Mouse (Mus musculus): Measurements from ENCODE around the gene Nrip3.

Gene Nrip3

DNA sequence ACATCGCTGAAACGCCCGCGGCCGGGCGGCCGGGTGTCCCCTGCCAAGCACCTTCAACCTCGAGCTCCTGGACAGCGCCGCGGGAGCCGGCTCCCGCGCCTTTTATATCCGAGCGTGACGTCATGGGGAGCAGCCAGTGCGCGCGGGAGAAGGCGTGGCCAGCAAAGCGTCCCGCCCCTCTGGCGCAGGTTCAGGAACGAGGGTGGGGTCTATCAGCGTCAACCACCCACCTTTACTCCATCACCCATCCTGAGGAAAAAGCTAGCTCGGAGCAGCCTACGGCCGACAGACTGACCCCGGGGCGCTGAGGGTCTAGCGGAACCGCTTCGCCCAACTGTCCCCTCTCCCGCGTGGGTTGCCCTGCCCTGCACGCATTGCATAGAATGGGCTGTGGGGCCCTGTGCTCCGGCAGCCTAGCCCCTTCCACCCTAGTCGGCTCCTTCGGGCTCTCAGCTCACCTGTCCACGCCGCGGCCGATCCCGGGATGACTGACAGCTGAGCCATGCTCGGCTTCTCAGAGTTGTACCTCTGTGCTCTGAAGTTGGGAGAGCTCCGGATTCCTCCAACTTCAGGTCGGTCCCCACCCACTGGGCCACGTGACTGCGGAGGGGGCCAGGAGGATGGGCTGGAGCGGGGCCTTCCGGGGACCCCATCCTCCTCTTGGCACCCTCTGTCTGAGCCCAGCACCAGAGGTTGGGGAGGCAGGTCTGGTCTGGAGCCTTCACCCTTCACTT is at the start of gene Nrip3:
Gene Nrip3, minus strand, starts transcription at position 556 of the 734 bp plus-strand sequence.
- in situ Hi-C loops (cut with MboI, MseI): no loop called here

DNA sequence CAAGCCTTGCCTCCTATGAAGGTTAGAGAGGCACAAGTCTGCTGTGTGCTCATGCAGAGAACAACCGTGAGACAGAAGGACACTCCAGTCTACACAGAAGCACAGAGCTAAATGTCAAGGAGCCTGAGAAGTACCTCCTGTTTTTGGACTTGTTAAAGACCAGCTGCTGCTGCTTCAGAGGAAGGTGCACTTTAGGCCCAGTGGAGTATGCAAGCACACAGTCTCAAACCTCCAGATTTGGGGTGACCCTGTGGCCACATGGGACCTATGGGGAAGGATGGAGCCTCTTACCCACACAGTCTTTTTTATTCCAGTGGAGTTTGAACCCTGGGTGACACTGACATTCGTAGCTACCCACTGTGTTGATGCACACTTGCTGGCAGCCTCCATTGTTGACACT is 49.6 kb upstream of the Nrip3 start:
- in situ Hi-C loops (cut with MboI, MseI): no loop called here

DNA sequence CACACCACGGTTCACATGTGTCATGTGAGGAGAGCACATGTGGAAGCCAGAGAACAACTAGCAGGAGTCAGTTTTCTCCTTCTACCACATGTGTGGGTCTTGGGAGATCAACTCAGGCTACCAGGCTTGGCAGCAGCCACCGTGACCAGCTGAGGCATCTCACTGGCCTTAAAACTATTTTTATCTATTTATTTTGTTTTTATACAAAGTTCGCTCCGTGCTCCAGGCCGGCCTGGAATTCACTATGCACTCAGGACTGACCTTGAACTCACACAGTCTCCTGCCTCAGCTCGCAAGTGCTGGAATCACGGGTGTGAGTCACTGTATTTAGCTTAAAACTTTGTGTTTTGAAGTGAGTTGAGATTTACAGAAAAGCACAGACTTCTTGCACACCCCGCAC is 45.1 kb upstream of the Nrip3 start:
- in situ Hi-C loops (cut with MboI, MseI): no loop called here

DNA sequence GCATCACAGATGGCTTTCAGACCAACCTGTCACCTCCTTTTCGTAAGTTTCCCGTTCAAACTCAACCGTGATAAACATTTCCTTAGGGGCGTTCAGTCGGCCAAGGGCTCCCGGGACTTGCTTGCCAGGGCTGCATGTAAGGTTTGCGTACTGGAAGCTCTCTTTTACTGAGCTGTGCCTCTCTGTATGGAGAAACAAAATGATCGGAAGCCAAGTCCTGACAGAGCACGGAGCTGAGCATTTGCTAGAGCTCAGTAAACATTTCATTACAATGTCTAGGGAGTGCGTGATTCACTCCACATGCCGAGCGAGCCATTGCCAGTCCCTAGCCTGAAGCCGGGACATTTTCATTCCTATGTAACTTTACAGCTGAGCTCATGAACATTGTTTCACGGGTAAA is 43.5 kb upstream of the Nrip3 start:
- in situ Hi-C loops (cut with MboI, MseI): no loop called here

DNA sequence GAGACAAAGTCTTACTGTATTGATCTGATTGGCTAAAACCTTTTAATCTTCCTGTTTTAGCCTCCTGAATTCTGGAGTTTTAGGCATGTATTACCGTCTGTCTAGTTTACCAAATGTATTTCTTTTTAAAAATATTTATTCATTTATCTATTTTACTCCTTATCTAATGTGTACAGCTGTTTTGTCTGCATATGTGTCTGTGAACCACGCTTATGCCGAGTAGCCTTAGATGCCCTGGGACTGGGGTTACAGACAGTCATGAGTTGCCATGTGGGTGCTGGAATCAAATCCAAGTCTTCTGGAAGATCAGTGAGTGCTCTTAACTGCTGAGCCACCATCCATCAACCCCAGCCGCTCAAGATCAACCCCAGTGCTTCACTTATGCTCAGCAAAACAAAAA is 36.8 kb upstream of the Nrip3 start:
- in situ Hi-C loops (cut with MboI, MseI): no loop called here

DNA sequence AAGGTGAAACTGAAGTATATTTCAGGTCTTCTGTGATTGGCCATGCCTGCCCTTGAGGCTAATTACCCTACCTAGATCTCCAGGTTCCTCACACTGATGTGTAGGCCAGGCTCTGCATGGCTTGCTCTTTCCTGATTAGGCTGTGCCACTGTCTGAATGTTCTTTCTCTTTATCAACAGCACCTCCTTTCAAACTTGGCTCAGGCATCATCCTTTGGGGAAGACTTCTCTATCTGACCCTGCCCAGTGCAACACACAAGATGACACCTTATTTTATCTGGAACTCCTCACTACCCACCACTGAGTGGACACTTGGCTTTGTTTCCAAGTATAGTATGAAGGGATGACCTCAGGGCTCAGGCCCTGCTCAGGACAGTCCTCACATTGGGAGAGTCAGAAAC is 36.1 kb upstream of the Nrip3 start:
- in situ Hi-C loops (cut with MboI, MseI): no loop called here

DNA sequence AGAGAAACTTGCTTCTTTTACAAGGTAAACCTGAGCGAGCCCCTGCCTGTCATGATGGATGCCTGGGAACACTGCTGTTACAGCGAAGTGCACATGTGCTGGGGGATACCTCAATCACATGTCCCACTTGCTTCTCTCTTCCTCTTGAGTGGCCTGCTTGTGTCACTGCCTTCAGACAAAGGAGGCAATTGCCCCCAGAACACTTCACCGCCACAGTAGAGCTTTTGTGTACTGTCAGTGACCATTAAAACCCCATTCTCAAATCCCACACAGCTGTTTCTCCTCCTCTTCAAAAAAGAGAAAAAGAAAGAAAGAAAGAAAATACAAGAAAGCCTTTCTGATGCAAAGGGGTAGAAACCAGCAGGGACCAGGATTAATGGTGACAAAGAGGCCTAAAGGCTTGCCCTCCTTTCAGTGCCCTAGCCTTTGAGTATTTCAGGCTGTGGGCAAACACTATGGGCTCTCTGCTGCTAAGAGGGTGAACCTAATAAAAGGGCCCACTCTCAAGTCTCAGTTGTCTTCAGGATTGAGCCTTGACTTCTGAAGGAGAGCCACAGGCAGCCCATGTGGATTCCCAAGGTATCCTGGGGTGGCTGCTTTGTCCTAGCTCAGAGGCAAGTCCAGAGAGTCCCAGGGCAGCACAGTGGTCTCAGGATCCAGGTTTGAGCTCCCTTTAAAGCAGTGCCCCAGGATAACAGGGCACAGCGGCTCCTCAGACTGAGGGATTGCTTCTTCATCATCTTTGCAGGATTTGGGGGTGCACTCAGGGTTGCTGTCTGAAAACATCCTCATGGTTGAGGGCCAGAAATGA is 31.7 kb upstream of the Nrip3 start:
- in situ Hi-C loops (cut with MboI, MseI): no loop called here

DNA sequence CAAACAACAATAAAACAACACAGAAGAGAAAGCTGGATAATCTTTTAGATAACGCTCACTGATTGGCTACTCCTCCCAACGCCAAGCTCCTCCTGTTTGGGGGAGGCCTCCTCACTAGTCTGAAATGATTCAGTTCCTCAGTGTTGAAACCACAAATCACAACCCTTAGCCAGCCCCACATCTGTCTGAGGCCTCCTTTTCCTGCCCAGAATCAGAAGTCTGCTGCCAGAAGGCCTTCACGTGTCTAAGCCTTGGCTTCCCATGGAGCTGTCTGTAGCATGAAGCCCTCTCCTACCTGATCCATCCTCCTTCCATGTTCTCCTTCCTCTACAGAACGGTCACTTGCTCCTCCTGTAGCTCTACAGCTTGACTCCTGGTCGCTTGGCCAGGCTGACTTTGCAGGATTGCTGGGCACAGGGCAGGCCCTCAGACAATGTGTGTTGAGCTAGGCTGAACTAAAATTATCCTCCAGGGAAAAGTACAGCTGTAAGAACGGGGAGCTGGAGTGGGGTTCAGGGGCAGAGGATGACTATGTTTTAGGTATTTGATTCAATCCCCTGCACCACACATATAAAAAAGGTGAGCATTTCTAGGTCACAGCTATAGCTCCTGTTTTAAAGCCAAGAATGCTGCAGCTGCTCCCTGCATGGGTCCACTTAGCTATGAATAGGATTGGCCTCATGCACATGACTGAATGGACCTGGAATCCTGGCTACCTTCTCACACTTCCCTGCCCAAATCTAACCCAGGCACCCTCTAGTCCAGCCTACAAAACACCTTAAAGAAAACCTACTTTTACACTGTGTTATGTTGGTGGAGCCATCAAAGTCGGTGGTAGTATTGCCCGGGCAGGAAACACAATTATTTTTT is 26.0 kb upstream of the Nrip3 start:
- in situ Hi-C loops (cut with MboI, MseI): no loop called here

DNA sequence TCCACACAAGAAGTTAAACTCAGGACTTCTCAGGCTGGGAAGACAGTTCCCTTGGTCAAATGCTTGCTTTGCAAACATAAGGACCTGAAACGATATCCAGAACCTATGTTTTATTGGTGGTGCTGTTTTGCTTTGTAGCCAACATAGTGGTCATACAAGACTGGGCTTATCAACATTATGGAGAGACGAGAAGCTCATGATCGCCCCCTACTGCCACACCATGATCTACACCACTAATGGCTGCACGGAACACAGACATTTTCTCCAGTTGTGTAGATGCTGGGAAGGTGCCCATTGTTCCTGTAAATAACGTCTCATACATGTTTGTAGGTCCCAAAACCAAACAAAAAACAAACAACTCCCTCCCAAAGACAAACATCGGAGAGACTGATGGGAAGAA is 23.0 kb upstream of the Nrip3 start:
- in situ Hi-C loops (cut with MboI, MseI): no loop called here

DNA sequence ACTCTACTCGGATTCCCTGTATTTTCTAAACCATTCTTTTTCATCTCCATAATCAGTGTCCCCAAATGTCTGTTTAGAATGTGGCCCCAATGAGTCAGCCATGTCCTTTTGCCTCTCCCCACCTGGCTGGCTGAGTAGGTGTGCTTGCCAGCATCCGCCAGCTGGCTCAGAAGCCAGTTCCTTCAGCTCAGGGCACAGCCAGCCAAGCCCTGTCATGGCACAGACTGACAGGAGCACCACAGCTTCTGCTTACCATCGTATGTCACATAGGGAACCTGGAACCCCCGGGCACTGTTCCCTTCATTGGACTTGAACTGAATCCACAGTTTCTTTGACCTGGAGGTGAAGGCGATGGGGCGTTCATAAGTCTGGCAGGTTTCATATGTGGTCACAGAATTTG is 22.5 kb upstream of the Nrip3 start:
- in situ Hi-C loops (cut with MboI, MseI): no loop called here

DNA sequence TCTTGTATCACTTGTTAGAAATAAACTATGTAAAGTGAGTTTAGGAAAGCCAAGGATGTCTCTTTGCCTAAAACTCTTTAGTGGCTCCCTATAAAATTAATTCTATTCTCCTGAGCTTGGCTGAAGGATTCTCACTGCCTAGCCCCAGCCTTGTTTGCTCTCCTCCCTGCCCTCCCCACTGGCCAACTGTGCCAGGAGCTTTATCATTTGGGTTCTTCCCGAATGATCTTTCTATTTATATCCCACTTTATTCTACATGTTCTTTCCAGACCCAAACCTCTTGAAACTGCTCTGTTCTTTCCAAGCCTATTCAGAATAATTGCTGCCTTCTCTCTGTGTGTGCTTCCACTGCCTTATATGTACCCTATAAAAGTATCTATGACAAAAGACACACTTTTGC is 21.7 kb upstream of the Nrip3 start:
- in situ Hi-C loops (cut with MboI, MseI): no loop called here

DNA sequence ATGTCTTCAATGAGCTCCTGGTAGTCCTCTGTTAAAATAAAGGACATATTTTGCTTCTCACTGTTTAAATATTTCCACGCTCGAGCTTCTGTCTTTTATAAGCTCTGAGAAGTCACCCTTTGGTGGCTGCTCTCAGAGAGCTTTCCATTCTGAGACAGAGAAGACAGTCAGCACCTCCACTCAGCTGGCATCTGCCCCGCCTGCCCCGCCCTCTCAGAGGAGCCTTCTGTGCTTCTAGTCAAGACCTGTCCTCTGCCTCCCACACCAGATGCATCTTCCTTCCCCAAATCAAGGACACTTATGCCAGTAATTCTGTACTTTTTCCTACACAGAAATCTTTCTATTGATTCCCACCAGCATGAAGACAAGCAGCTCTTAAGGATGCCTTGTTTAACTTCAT is 18.8 kb upstream of the Nrip3 start:
- in situ Hi-C loops (cut with MboI, MseI): no loop called here

DNA sequence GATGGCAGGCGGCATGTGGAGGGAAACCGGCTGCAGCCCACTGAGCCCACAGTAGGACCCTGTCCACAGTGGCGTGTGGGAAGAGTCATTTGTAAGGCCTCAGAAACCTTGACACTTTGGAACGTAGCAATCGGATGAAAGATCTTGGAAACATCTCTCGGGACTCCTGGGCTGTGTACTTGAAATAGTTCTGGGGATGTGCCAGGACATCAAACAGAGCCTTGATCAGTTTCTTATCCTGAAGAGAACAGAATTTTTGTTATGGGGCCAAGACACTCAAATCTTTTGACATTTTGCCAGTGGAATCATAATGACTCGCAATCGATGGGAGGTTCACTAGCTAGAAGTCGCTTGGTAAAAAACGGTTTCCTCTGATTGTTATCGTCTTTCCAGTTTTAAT is 17.3 kb upstream of the Nrip3 start:
- in situ Hi-C loops (cut with MboI, MseI): no loop called here

DNA sequence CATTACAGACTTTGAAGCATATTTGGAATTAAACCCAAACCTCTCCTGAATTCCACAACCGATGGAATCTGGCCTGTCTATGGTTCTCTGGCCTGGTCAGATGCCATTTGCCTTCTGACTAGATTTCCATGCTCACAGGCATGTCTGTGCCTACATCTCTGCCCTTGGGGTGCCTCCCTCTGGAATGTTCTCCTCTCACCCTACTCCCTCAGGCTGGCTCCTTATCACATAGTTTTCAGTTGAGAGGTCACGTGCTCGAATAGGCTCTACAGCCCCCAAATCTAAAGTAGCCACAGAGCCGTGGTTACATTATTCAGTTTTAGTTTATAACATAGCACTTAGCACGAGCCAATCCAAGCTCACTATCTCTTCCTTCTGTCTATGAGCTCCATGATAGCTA is 13.7 kb upstream of the Nrip3 start:
- in situ Hi-C loops (cut with MboI, MseI): no loop called here

DNA sequence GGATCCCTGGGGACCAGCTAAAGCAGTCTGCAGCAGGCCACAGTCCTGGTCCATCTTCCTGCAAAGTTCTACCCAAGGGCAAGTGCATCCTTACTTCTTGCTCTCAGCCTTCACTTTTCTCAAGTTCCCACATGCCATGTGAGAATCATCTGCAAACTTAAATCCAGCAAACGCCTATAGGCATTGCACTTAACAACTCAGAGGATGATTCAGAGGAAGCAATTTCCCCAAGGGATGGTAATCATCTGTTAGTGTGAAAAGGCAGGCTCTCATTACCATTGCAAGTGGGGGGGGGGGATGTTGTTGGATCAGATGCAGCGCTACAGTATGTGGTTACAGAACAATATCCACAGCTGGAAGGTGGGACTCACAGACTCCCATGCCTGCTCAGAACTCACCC is 12.7 kb upstream of the Nrip3 start:
- in situ Hi-C loops (cut with MboI, MseI): no loop called here

DNA sequence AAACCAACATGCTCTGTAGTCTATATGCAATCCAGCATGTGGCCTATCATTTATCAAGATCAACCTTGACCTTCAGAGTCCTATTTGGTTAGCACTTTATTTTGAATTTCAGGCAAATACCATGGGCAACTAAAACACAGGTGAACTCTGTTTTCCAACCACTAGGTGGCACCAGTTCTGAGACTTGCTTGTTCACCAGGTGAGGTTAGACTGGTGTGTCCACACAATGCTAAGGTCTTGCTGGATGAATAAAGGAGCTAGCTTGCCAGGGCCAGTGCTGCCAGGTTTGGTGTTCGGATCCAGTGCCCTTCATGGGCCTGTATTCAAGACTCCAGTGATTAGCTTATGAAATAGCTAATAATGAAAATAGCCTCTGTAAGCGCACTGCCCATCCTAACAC is 10.9 kb upstream of the Nrip3 start:
- in situ Hi-C loops (cut with MboI, MseI): no loop called here

DNA sequence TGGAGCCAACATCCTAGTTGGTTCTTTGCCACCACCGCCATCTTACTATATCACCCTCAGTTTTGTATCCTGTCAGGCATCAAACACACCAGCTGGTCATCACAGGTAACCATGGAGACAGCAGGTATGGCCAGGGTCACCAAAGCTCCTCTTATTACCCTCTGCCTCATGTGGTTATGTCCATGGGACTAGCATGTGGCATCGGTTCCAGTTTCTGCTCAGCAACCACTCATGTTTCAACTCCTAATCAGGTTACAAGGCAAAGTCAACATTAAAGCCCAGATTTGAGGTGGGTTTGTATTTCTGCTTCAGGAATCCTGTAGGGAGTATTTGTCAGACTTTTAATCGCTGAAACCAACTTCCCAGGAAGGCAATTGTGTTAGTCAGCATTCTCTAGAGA is 9.0 kb upstream of the Nrip3 start:
- in situ Hi-C loops (cut with MboI, MseI): no loop called here

DNA sequence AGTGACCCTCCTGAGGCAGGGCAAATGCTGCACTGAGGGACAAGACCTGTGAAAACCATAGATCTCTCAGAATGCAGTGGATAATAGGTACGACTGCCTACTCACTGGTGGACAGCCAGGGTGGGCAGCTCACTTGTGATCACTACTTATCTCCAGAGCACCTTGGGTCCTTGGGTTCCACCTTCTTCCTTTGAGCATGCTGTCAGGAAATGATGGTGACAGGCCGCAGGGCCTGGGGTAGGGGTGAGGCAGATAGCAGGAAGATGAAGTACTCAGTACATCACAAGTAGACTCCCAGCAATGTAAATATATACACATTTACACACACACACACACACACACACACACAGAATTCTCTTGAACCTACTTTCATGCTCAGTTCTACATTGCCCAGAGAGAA is 6.0 kb upstream of the Nrip3 start:
- in situ Hi-C loops (cut with MboI, MseI): no loop called here

DNA sequence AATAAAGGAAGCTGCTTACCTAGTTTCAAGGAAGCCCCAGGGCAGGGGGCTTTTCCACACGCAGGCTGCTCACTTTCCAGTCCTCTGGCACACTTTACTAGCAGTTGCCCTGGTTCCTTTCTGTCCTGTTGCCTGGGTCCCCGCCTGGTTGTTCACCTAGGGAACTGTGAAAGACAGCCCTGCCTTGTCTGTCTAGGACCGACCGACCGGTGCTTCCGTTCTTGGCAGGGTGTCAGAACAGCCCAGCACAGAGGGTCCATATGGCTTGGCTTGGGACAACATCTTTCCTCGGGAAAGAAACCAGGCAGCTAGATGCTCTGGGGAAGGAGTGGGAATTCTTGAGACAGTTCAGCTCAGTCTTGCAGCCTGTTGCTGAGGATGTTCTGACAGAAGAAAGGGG is 1.5 kb upstream of the Nrip3 start:
- in situ Hi-C loops (cut with MboI, MseI): no loop called here

DNA sequence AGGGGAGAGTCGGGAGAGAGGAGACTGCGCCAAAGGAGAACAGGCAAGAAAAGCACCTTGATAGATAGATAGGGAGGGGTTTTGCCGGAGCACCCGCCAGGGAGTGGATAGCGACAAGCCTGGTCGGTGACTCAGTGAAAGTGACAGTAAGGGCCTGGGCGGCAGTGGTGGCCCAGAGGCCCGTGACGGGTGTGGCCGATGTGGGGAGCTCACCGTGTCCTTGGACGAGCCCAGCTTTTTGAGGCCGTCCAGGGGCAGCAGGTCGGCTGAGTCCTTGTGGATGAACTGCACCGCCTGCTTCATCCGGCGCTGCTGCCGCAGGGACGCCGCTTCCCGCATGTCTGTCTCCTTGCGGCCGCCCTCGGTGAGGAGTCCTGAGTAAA is 747 bp downstream of the Nrip3 start:
- in situ Hi-C loops (cut with MboI, MseI): no loop called here

DNA sequence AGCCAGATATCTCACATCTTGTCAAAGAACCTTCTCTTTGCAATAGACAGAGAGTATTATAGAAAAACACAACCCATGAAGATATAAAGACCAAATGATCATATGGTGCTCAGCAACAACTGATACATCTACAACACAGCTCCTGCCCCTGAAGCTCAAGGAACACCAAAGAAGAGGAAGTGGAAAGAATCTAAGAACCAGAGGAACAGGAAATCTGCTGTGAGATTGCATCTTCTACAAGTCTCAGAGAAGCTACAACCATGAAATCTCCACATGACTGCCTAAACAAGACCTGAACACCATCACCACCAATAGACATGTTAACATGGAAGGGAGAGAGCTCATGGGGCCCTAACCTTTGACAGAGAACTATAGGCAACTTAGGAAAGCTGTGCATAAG is 9.6 kb downstream of the Nrip3 start:
- in situ Hi-C loops (cut with MboI, MseI): no loop called here

DNA sequence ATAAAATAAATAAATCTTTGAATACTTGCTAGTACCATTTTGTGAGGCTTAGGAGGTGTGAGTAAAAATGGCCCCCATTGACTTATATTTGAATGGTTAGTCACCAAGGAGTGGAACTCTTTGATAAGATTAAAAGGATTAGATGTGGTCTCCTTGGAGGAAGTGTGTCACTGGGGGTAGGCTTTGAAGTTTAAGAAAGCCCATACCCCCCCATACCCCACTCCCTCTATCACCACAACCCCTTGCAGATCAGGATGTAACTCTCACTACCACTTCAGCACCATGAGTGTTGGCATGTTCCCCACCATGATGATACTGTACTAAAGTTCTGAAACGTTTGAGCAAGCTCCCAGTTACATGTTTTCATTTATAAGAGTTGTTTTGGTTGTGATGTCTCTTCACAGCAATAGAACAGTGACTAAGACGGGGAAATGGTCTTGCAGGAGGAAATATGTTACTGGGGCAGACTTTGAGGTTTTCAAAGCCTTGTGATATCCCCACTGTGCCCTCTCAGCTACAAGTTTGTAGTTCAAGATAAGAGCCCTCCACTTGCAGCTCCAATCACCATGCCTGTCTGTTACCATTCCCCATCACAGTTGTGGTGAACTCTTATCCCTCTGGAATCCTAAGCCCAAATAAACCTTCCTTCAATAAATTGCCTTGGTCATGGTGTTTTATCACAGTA is 13.0 kb downstream of the Nrip3 start:
- in situ Hi-C loops (cut with MboI, MseI): no loop called here

All from regulatory T cell (primary cell).